Mouse (Mus musculus) kidney, adult 2 months (tissue): ENCODE data around the gene Ehd3. TPM values are rescaled to one million over a fixed set of nuclear protein-coding genes. Genes with fewer than 3 reads are reported as not detected.
A peak's percentile ranks its signal among the peaks of the same experiment; 100 is the strongest.

ENCODE experiments used
- DNase-seq: peaks from one replicate; pipeline ENCODE4 v3.0.0; 2021
- H3K27ac ChIP-seq: fragments of 200-500 bp; 2 replicates; pipeline ENCODE4 v1.5.1; 2012; ENCODE audit warnings: low read depth, low read length, control low read depth, inconsistent platforms; ENCODE audit not compliant: insufficient read depth
- H3K27me3 ChIP-seq: fragments of 200-500 bp; replicated peaks from 2 replicates; pipeline ENCODE4 v1.6.1; 2012; ENCODE audit warnings: mild to moderate bottlenecking, moderate library complexity, low read length, inconsistent platforms; ENCODE audit not compliant: control insufficient read depth, insufficient read depth
- H3K36me3 ChIP-seq: fragments of 200-500 bp; 2 replicates; pipeline ENCODE4 v1.6.1; 2012; ENCODE audit warnings: mild to moderate bottlenecking, moderate library complexity, low read length, inconsistent platforms; ENCODE audit not compliant: control insufficient read depth, insufficient read depth
- H3K4me1 ChIP-seq: fragments of 200-500 bp; 2 replicates; pipeline ENCODE4 v1.6.1; 2011; ENCODE audit warnings: low read length; ENCODE audit not compliant: control insufficient read depth, insufficient read depth
- H3K4me3 ChIP-seq: fragments of 200-500 bp; 2 replicates; pipeline ENCODE4 v1.5.1; 2011; ENCODE audit warnings: mild to moderate bottlenecking, low read depth, low read length, control low read depth; ENCODE audit not compliant: insufficient read depth
- CTCF ChIP-seq: fragments of 200-500 bp; conservative IDR thresholded peaks from 2 replicates; pipeline ENCODE4 v1.5.1; 2011; ENCODE audit warnings: low read depth, mild to moderate bottlenecking, control low read depth, low read length, moderate library complexity, mixed read lengths; ENCODE audit not compliant: insufficient read depth, insufficient read length
- POLR2A ChIP-seq: fragments of 200-500 bp; IDR thresholded peaks from one replicate; pipeline ENCODE4 v1.6.1; 2011; ENCODE audit warnings: low read depth, low read length, control low read depth
- WGBS: fragments of 180-500 bp; shearing (Covaris S2); methylation state at CpG from one replicate; pipeline ENCODE4 v1.1.7; 2018; 5-methylcytosine and 5-hydroxymethylcytosine counted together
- polyA plus RNA-seq: library from polyadenylated mRNA; depleted of rRNA; stranded (reverse); fragments of >200 nt; gene quantifications from 2 replicates; pipeline ENCODE4 v1.2.3, GENCODE M21; 2012; rRNA removed

The Ehd3 gene
- polyA plus RNA-seq = 39.0 and 42.9 TPM in 2 replicates

- Histone ChIP-seq H3K27ac (peak within 1 kb of the TSS; percentile 47), H3K4me1 (peaks cover 3% of the 10 kb centered on the region; the same call in 1 of the 2 replicates), H3K36me3 (no peaks in the 10 kb centered on the region), H3K27me3 (no peaks in the 10 kb centered on the region), H3K4me3 (peak within 1 kb of the TSS; percentile 56)
- TF ChIP-seq POLR2A (no peak), CTCF (no peak)
- WGBS = 91% methylated on average over 5 of the region's 5 CpGs
- DNase-seq = no peak
Measured at GRCm38 (mm10) chr17:73803521-73804184, at the start of gene Ehd3. Gene Ehd3, plus strand, starts transcription at chr17:73804134.

GRCm38 (mm10) chr17:73770964-73771363 is 33.0 kb upstream of the Ehd3 start:
- TF ChIP-seq CTCF (no peak), POLR2A (no peak)
- Histone ChIP-seq H3K4me3 (no peak overlapping the region), H3K4me1 (no peaks in the 10 kb centered on the region), H3K27me3 (no peaks in the 10 kb centered on the region), H3K36me3 (no peaks in the 10 kb centered on the region), H3K27ac (no peak overlapping the region)
- 43% methylated on average over 8 of the region's 8 CpGs for WGBS
- peak; percentile 80 for DNase-seq

GRCm38 (mm10) chr17:73786642-73787311 is 17.2 kb upstream of the Ehd3 start:
- no peak for TF ChIP-seq CTCF
- no peak for TF ChIP-seq POLR2A
- Histone ChIP-seq H3K4me3 (no peak overlapping the region), H3K4me1 (peaks cover 7% of the 10 kb centered on the region; the same call in 1 of the 2 replicates), H3K27ac (peak overlapping the region; percentile 31), H3K27me3 (no peaks in the 10 kb centered on the region), H3K36me3 (no peaks in the 10 kb centered on the region)
- 21% methylated on average over 8 of the region's 8 CpGs for WGBS
- DNase-seq = peak; percentile 89

- no peak for TF ChIP-seq CTCF
- TF ChIP-seq POLR2A = no peak
- 54% methylated on average over 12 of the region's 12 CpGs for WGBS
- H3K36me3 ChIP-seq = no peaks in the 10 kb centered on the region
- H3K4me1 ChIP-seq = peaks cover 7% of the 10 kb centered on the region; the same call in 1 of the 2 replicates
- H3K27ac ChIP-seq = peak overlapping the region; percentile 17; the same call in 1 of the 2 replicates
- no peaks in the 10 kb centered on the region for H3K27me3 ChIP-seq
- no peak overlapping the region for H3K4me3 ChIP-seq
- DNase-seq = peak; percentile 54
Measured at GRCm38 (mm10) chr17:73790284-73791020, 13.5 kb upstream of the Ehd3 start.

GRCm38 (mm10) chr17:73796789-73797188 is 7.1 kb upstream of the Ehd3 start:
- Histone ChIP-seq H3K4me1 (no peaks in the 10 kb centered on the region), H3K4me3 (no peak overlapping the region), H3K36me3 (no peaks in the 10 kb centered on the region), H3K27me3 (no peaks in the 10 kb centered on the region), H3K27ac (no peak overlapping the region)
- no peak for TF ChIP-seq POLR2A
- TF ChIP-seq CTCF = no peak
- 40% methylated on average over 6 of the region's 6 CpGs for WGBS
- DNase-seq = peak; percentile 61

- 89% methylated on average over 4 of the region's 4 CpGs for WGBS
- DNase-seq = no peak
- H3K27ac ChIP-seq = no peak overlapping the region
- no peaks in the 10 kb centered on the region for H3K27me3 ChIP-seq
- no peaks in the 10 kb centered on the region for H3K36me3 ChIP-seq
- H3K4me3 ChIP-seq = no peak overlapping the region
- TF ChIP-seq CTCF = no peak
- TF ChIP-seq POLR2A = no peak
- no peaks in the 10 kb centered on the region for H3K4me1 ChIP-seq
Measured at GRCm38 (mm10) chr17:73797706-73798105, 6.2 kb upstream of the Ehd3 start.
